Mouse (Mus musculus): ENCODE results near the gene Jmjd1c. TPM values are rescaled to one million over a fixed set of nuclear protein-coding genes. Genes with fewer than 3 reads are reported as not detected.

Jmjd1c gene
- polyA plus RNA-seq, 1 experiment from 2014 or later: 15.0 TPM

- DNase-seq (no peak), ATAC-seq (no peak)
- H3K4me1 ChIP-seq (ENCODE audit: insufficient read depth): peaks cover 3% of the 10 kb centered on the region; the same call in 1 of the 2 replicates
- no peak overlapping the region for H3K27ac ChIP-seq (ENCODE audit: low read depth)
- H3K9me3 ChIP-seq (ENCODE audit: low read length): no peaks in the 10 kb centered on the region
- TF ChIP-seq EP300 (IDR thresholded peaks at IDR 0.05; ENCODE audit: low read depth) (no peak), CTCF (IDR thresholded peaks at IDR 0.05; ENCODE audit: low read depth) (0 out of 2 replicates have a peak, but pooled peaks have one; percentile 4)
- WGBS (ENCODE audit: insufficient replicate concordance): 72% methylated on average over 3 of the region's 3 CpGs
- H3K4me2 ChIP-seq (ENCODE audit: low read depth, low read length): no peak overlapping the region
- H3K27me3 ChIP-seq (ENCODE audit: insufficient read depth, low read length): no peaks in the 10 kb centered on the region
- H3K4me3 ChIP-seq (ENCODE audit: low read depth, low read length): no peak overlapping the region
- peaks cover 3% of the 10 kb centered on the region; the same call in 1 of the 2 replicates for H3K36me3 ChIP-seq (replicated peaks; ENCODE audit: insufficient read depth, low read length)
- no peak overlapping the region for H3K9ac ChIP-seq (replicated peaks)
Measured at GRCm38 (mm10) chr10:67066421-67066820, 29.5 kb upstream of the Jmjd1c start.

- 0 out of 2 replicates have a peak, but pooled peaks cover 4% of the 10 kb centered on the region for H3K4me1 ChIP-seq (ENCODE audit: insufficient read depth)
- no peak for TF ChIP-seq CTCF (IDR thresholded peaks at IDR 0.05; ENCODE audit: low read depth)
- 0 out of 2 replicates have a peak, but pooled peaks have one; percentile 10 for TF ChIP-seq EP300 (IDR thresholded peaks at IDR 0.05; ENCODE audit: low read depth)
- no peaks in the 10 kb centered on the region for H3K27me3 ChIP-seq (ENCODE audit: insufficient read depth, low read length)
- H3K27ac ChIP-seq (ENCODE audit: low read depth): peak overlapping the region; percentile 30
- H3K36me3 ChIP-seq (replicated peaks; ENCODE audit: insufficient read depth, low read length): no peaks in the 10 kb centered on the region
- H3K4me3 ChIP-seq (ENCODE audit: low read depth, low read length): peak overlapping the region; percentile 15; the same call in 1 of the 2 replicates
- peak overlapping the region; percentile 27 for H3K4me2 ChIP-seq (ENCODE audit: low read depth, low read length)
- WGBS (ENCODE audit: insufficient replicate concordance): 29% methylated on average over 10 of the region's 10 CpGs
- ATAC-seq: peak; percentile 40; the same call in 1 of the 2 replicates
- H3K9ac ChIP-seq (replicated peaks): no peak overlapping the region
- peak; percentile 37 for DNase-seq
- H3K9me3 ChIP-seq (ENCODE audit: low read length): no peaks in the 10 kb centered on the region
Measured at GRCm38 (mm10) chr10:67069013-67069412, 26.9 kb upstream of the Jmjd1c start.

- Histone ChIP-seq H3K9ac (replicated peaks) (no peak overlapping the region), H3K4me1 (ENCODE audit: insufficient read depth) (0 out of 2 replicates have a peak, but pooled peaks cover 4% of the 10 kb centered on the region), H3K4me3 (ENCODE audit: low read depth, low read length) (no peak overlapping the region), H3K9me3 (ENCODE audit: low read length) (no peaks in the 10 kb centered on the region), H3K4me2 (ENCODE audit: low read depth, low read length) (peak overlapping the region; percentile 46), H3K36me3 (replicated peaks; ENCODE audit: insufficient read depth, low read length) (no peaks in the 10 kb centered on the region), H3K27ac (ENCODE audit: low read depth) (no peak overlapping the region; the same call in 1 of the 2 replicates), H3K27me3 (ENCODE audit: insufficient read depth, low read length) (no peaks in the 10 kb centered on the region)
- no peak for DNase-seq
- ATAC-seq: no peak
- WGBS (ENCODE audit: insufficient replicate concordance): 54% methylated on average over 4 of the region's 4 CpGs
- no peak for TF ChIP-seq CTCF (IDR thresholded peaks at IDR 0.05; ENCODE audit: low read depth)
- no peak for TF ChIP-seq EP300 (IDR thresholded peaks at IDR 0.05; ENCODE audit: low read depth)
Measured at GRCm38 (mm10) chr10:67071389-67071788, 24.5 kb upstream of the Jmjd1c start.

- WGBS (ENCODE audit: insufficient replicate concordance): 43% methylated on average over 5 of the region's 5 CpGs
- DNase-seq (no peak), ATAC-seq (no peak)
- Histone ChIP-seq H3K9ac (replicated peaks) (no peak overlapping the region), H3K4me3 (ENCODE audit: low read depth, low read length) (no peak overlapping the region), H3K36me3 (replicated peaks; ENCODE audit: insufficient read depth, low read length) (no peaks in the 10 kb centered on the region), H3K4me2 (ENCODE audit: low read depth, low read length) (peak overlapping the region; percentile 46), H3K9me3 (ENCODE audit: low read length) (no peaks in the 10 kb centered on the region), H3K4me1 (ENCODE audit: insufficient read depth) (0 out of 2 replicates have a peak, but pooled peaks cover 4% of the 10 kb centered on the region), H3K27ac (ENCODE audit: low read depth) (no peak overlapping the region; the same call in 1 of the 2 replicates), H3K27me3 (ENCODE audit: insufficient read depth, low read length) (no peaks in the 10 kb centered on the region)
- TF ChIP-seq CTCF (IDR thresholded peaks at IDR 0.05; ENCODE audit: low read depth): no peak
- no peak for TF ChIP-seq EP300 (IDR thresholded peaks at IDR 0.05; ENCODE audit: low read depth)
Measured at GRCm38 (mm10) chr10:67071884-67072283, 24.0 kb upstream of the Jmjd1c start.

DNA sequence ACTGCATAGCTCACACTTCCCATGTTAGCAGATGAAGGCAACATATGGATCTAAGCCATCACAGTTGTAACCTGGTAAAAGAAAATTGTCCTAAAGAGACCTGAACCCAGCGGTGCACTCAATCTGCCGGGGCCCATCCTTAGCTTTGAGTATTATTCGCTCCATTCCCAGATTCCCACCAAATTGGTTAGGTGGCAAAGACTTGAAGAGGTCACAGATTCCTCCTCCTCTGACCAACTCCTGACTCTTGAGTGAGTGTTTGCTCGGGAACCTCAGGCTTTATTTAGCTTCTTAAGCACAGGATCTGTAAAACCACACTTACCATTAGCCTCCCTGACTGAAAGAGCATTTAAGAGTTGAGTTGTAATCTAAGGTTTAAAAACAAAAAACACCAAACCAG, 23.3 kb upstream of the Jmjd1c start:
- Histone ChIP-seq H3K4me1 (ENCODE audit: insufficient read depth) (0 out of 2 replicates have a peak, but pooled peaks cover 4% of the 10 kb centered on the region), H3K27me3 (ENCODE audit: insufficient read depth, low read length) (no peaks in the 10 kb centered on the region), H3K4me3 (ENCODE audit: low read depth, low read length) (no peak overlapping the region), H3K36me3 (replicated peaks; ENCODE audit: insufficient read depth, low read length) (no peaks in the 10 kb centered on the region), H3K4me2 (ENCODE audit: low read depth, low read length) (no peak overlapping the region), H3K9ac (replicated peaks) (no peak overlapping the region), H3K27ac (ENCODE audit: low read depth) (no peak overlapping the region), H3K9me3 (ENCODE audit: low read length) (no peaks in the 10 kb centered on the region)
- no peak for ATAC-seq
- WGBS (ENCODE audit: insufficient replicate concordance): 71% methylated on average over 4 of the region's 4 CpGs
- DNase-seq: no peak
- TF ChIP-seq CTCF (IDR thresholded peaks at IDR 0.05; ENCODE audit: low read depth) (no peak), EP300 (IDR thresholded peaks at IDR 0.05; ENCODE audit: low read depth) (no peak)

DNA sequence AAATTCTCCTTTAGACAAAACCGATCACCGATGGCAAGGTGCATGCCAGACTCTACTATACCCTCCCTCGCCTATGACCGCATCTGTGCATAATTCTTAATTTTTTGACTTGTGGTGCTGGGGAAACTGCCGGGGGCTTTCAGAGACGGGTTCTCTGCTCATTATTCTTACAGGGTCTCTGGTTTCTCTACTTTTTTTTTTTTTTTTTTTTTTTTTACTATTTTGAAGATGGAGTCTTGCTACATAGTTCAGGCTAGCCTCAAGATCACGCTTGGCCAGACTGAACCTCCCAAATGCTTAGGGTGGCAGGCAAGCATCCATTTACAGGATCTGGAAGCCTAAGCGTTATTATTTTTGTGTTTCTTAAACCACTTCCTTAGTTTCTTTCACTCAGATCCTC, 22.3 kb upstream of the Jmjd1c start:
- no peaks in the 10 kb centered on the region for H3K36me3 ChIP-seq (replicated peaks; ENCODE audit: insufficient read depth, low read length)
- WGBS (ENCODE audit: insufficient replicate concordance): 81% methylated on average over 8 of the region's 8 CpGs
- no peak overlapping the region for H3K9ac ChIP-seq (replicated peaks)
- H3K27ac ChIP-seq (ENCODE audit: low read depth): no peak overlapping the region
- H3K4me3 ChIP-seq (ENCODE audit: low read depth, low read length): no peak overlapping the region
- no peak for TF ChIP-seq EP300 (IDR thresholded peaks at IDR 0.05; ENCODE audit: low read depth)
- no peak for TF ChIP-seq CTCF (IDR thresholded peaks at IDR 0.05; ENCODE audit: low read depth)
- no peak overlapping the region for H3K4me2 ChIP-seq (ENCODE audit: low read depth, low read length)
- H3K4me1 ChIP-seq (ENCODE audit: insufficient read depth): 0 out of 2 replicates have a peak, but pooled peaks cover 5% of the 10 kb centered on the region
- ATAC-seq: no peak
- H3K27me3 ChIP-seq (ENCODE audit: insufficient read depth, low read length): no peaks in the 10 kb centered on the region
- H3K9me3 ChIP-seq (ENCODE audit: low read length): no peaks in the 10 kb centered on the region
- DNase-seq: no peak

Measured in liver, postnatal 0 days (tissue).